Mouse (Mus musculus) C2C12 (cell line): Measurements from ENCODE around the gene Pth2. TPM values are rescaled to one million over a fixed set of nuclear protein-coding genes. Genes with fewer than 3 reads are reported as not detected.

Experiments used
- H3K27me3 ChIP-seq: one replicate; pipeline ENCODE4 v1.6.1; 2011; ENCODE audit not compliant: control insufficient read depth, insufficient read depth, insufficient read length
- H3K36me3 ChIP-seq: one replicate; pipeline ENCODE4 v1.6.1; 2011; ENCODE audit not compliant: control insufficient read depth, insufficient read depth
- H3K4me3 ChIP-seq: one replicate; pipeline ENCODE4 v1.5.1; 2011; ENCODE audit warnings: mild to moderate bottlenecking, control low read depth; ENCODE audit not compliant: poor library complexity, insufficient read depth, severe bottlenecking
- H3K79me2 ChIP-seq: one replicate; pipeline ENCODE4 v1.6.1; 2011; ENCODE audit not compliant: control insufficient read depth, insufficient read depth
- H3K79me3 ChIP-seq: one replicate; pipeline ENCODE4 v1.6.1; 2011; ENCODE audit warnings: low read depth, control low read depth
- H3ac ChIP-seq: one replicate; pipeline ENCODE3; 2011; ENCODE audit warnings: low read depth; ENCODE audit not compliant: control insufficient read depth, insufficient read length
- CEBPB ChIP-seq: IDR thresholded peaks from one replicate; pipeline ENCODE4 v1.6.1; 2011; ENCODE audit warnings: low read depth, mild to moderate bottlenecking, control low read depth, moderate library complexity
- CTCF ChIP-seq: IDR thresholded peaks from one replicate; pipeline ENCODE4 v1.5.1; 2011; ENCODE audit not compliant: control insufficient read depth, insufficient read depth, insufficient read length
- FOSL1 ChIP-seq: IDR thresholded peaks from one replicate; pipeline ENCODE4 v1.8.0; 2011; ENCODE audit warnings: mild to moderate bottlenecking, low read length; ENCODE audit not compliant: poor library complexity, insufficient read depth, severe bottlenecking
- MAX ChIP-seq: IDR thresholded peaks from one replicate; pipeline ENCODE4 v1.6.1; 2011; ENCODE audit warnings: mild to moderate bottlenecking, control low read depth
- MYOD1 ChIP-seq: IDR thresholded peaks from one replicate; pipeline ENCODE4 v1.6.1; 2011; ENCODE audit warnings: low read depth; ENCODE audit not compliant: control insufficient read depth, insufficient read length
- MYOG ChIP-seq: IDR thresholded peaks from one replicate; pipeline ENCODE4 v1.6.1; 2011; ENCODE audit not compliant: control insufficient read depth, insufficient read length; ENCODE audit errors: extremely low read depth
- USF1 ChIP-seq: IDR thresholded peaks from one replicate; pipeline ENCODE4 v1.6.1; 2011; ENCODE audit warnings: low read depth, mild to moderate bottlenecking, control low read depth, moderate library complexity
- polyA plus RNA-seq: library from polyadenylated mRNA; unstranded; fragments of >200 nt; fragmentation: generic; extraction: Trizol; gene quantifications from one replicate; pipeline ENCODE4 v1.2.1, GENCODE M21; 2012; ENCODE audit warnings: missing spikeins

The Pth2 gene
- polyA plus RNA-seq, 1 experiment: not detected

- no peaks in the 10 kb centered on the region for H3K79me3 ChIP-seq
- no peaks in the 10 kb centered on the region for H3K36me3 ChIP-seq
- no peak overlapping the region for H3K4me3 ChIP-seq
- peaks cover 80% of the 10 kb centered on the region for H3K27me3 ChIP-seq
- H3K79me2 ChIP-seq: no peaks in the 10 kb centered on the region
- H3ac ChIP-seq: no peak overlapping the region
- TF ChIP-seq MAX (no peak), MYOG (no peak), MYOD1 (no peak), CTCF (no peak), USF1 (no peak), FOSL1 (no peak), CEBPB (no peak)
Observed at GRCm38 (mm10) chr7:45178550-45178949, 2.2 kb upstream of the Pth2 start.

- Histone ChIP-seq H3K27me3 (peaks cover 89% of the 10 kb centered on the region), H3K79me3 (no peaks in the 10 kb centered on the region), H3K4me3 (no peak within 1 kb of the TSS), H3ac (no peak within 1 kb of the TSS), H3K36me3 (no peaks in the 10 kb centered on the region), H3K79me2 (no peaks in the 10 kb centered on the region)
- TF ChIP-seq MYOG (no peak), CTCF (no peak)
Observed at GRCm38 (mm10) chr7:45179469-45179868, 1.3 kb upstream of the Pth2 start, which contains the start of gene Gfy. Gene Gfy (minus strand): TSS chr7:45179569.

GRCm38 (mm10) chr7:45181540-45181939 is 745 bp downstream of the Pth2 start:
- no peak for TF ChIP-seq CTCF
- TF ChIP-seq CEBPB: no peak
- TF ChIP-seq MYOG: no peak
- TF ChIP-seq FOSL1: no peak
- TF ChIP-seq MYOD1: no peak
- TF ChIP-seq MAX: no peak
- TF ChIP-seq USF1: no peak
- no peaks in the 10 kb centered on the region for H3K79me3 ChIP-seq
- H3K36me3 ChIP-seq: no peaks in the 10 kb centered on the region
- H3K4me3 ChIP-seq: no peak overlapping the region
- H3K27me3 ChIP-seq: peaks cover 86% of the 10 kb centered on the region
- no peaks in the 10 kb centered on the region for H3K79me2 ChIP-seq
- no peak overlapping the region for H3ac ChIP-seq

- H3K79me3 ChIP-seq: no peaks in the 10 kb centered on the region
- peaks cover 84% of the 10 kb centered on the region for H3K27me3 ChIP-seq
- H3K36me3 ChIP-seq: no peaks in the 10 kb centered on the region
- no peak overlapping the region for H3ac ChIP-seq
- H3K4me3 ChIP-seq: no peak overlapping the region
- TF ChIP-seq CEBPB (no peak), FOSL1 (no peak), MYOD1 (no peak), CTCF (no peak), USF1 (no peak)
- H3K79me2 ChIP-seq: no peaks in the 10 kb centered on the region
Observed at GRCm38 (mm10) chr7:45182199-45182601, 1.4 kb downstream of the Pth2 start.

GRCm38 (mm10) chr7:45182606-45183005 is 1.8 kb downstream of the Pth2 start:
- H3K79me2 ChIP-seq: no peaks in the 10 kb centered on the region
- no peaks in the 10 kb centered on the region for H3K79me3 ChIP-seq
- no peak overlapping the region for H3K4me3 ChIP-seq
- no peaks in the 10 kb centered on the region for H3K36me3 ChIP-seq
- peaks cover 82% of the 10 kb centered on the region for H3K27me3 ChIP-seq
- no peak for TF ChIP-seq CEBPB
- TF ChIP-seq USF1: no peak
- TF ChIP-seq MYOG: no peak
- TF ChIP-seq MAX: no peak
- no peak overlapping the region for H3ac ChIP-seq

- no peak overlapping the region for H3K4me3 ChIP-seq
- no peaks in the 10 kb centered on the region for H3K36me3 ChIP-seq
- TF ChIP-seq MYOG (no peak), USF1 (no peak), CEBPB (no peak), FOSL1 (no peak), MYOD1 (no peak), MAX (no peak), CTCF (no peak)
- H3K79me2 ChIP-seq: no peaks in the 10 kb centered on the region
- H3ac ChIP-seq: no peak overlapping the region
- H3K79me3 ChIP-seq: no peaks in the 10 kb centered on the region
- peaks cover 85% of the 10 kb centered on the region for H3K27me3 ChIP-seq
Observed at GRCm38 (mm10) chr7:45183672-45184071, 2.9 kb downstream of the Pth2 start.
